18 mouse cellular contexts compared by ENCODE assay signal in genomic region chr4:121020040-121020790, GRCm38 (mm10). TPM values are rescaled to one million over a fixed set of nuclear protein-coding genes. Genes with fewer than 3 reads are reported as not detected.
DNase-seq lines count a peak whose midpoint lies in the region; ATAC-seq and TF ChIP-seq lines count a peak whose summit lies in the region.
"Had no signal": no experiment of that assay in that cellular context is flagged by ENCODE, and none has a peak within 500 bp of the region (broad histone marks: within the 10 kb centered on the region; RNA-seq: fewer than 3 reads in every experiment).

No protein-coding gene starts in this region.

- peaks cover 7% of the 10 kb centered on the region; the same call in 1 of the 2 replicates for H3K4me1 ChIP-seq in kidney, adult 2 months (ENCODE audit: control insufficient read depth, insufficient read depth, low read length)
- H3K4me1 ChIP-seq in kidney, embryonic 16.5 days (ENCODE audit: insufficient read depth, low read length) = peaks cover 13% of the 10 kb centered on the region
- H3K4me1 ChIP-seq in olfactory bulb, adult 2 months (ENCODE audit: control insufficient read depth, insufficient read depth, low read length) = peaks cover 13% of the 10 kb centered on the region
- H3K4me1 ChIP-seq in forebrain, postnatal 0 days (ENCODE audit: insufficient read depth) = 0 out of 2 replicates have a peak, but pooled peaks cover 3% of the 10 kb centered on the region
- H3K4me1 ChIP-seq in forebrain, embryonic 16.5 days (replicated peaks; ENCODE audit: control insufficient read depth, insufficient read depth, low read length) = peaks cover 8% of the 10 kb centered on the region

- no peaks in the 10 kb centered on the region for H3K27me3 ChIP-seq in kidney, adult 2 months (replicated peaks; ENCODE audit: control insufficient read depth, insufficient read depth, low read length)
- H3K27me3 ChIP-seq in kidney, embryonic 16.5 days (ENCODE audit: insufficient read depth, low read length) = no peaks in the 10 kb centered on the region
- no peaks in the 10 kb centered on the region for H3K27me3 ChIP-seq in forebrain, postnatal 0 days (ENCODE audit: insufficient read depth, low read length)
- H3K27me3 ChIP-seq in forebrain, embryonic 16.5 days (replicated peaks; ENCODE audit: control insufficient read depth, insufficient read depth, low read length) = no peaks in the 10 kb centered on the region
- H3K27me3 ChIP-seq: embryonic facial prominence, embryonic 15.5 days; heart, embryonic 13.5 days had no signal

- no peak overlapping the region for H3K9ac ChIP-seq in kidney, embryonic 16.5 days (replicated peaks; ENCODE audit: low read length)
- no peak overlapping the region for H3K9ac ChIP-seq in forebrain, postnatal 0 days
- H3K9ac ChIP-seq in forebrain, embryonic 16.5 days (replicated peaks; ENCODE audit: low read depth, low read length) = no peak overlapping the region
- H3K9ac ChIP-seq: embryonic facial prominence, embryonic 15.5 days; heart, embryonic 13.5 days had no signal

- H3K4me2 ChIP-seq in kidney, embryonic 16.5 days (replicated peaks; ENCODE audit: low read depth, low read length) = no peak overlapping the region
- H3K4me2 ChIP-seq in forebrain, postnatal 0 days (ENCODE audit: low read depth) = no peak overlapping the region
- H3K4me2 ChIP-seq in forebrain, embryonic 16.5 days (ENCODE audit: low read length) = no peak overlapping the region
- H3K4me2 ChIP-seq: embryonic facial prominence, embryonic 15.5 days; heart, embryonic 13.5 days; liver, embryonic 11.5 days had no signal

- DNase-seq in kidney, adult 2 months = peak; percentile 52
- peak; percentile 78 for DNase-seq in 3T3-L1 (ENCODE audit: low read depth, low spot score)
- DNase-seq in MN1 (ENCODE audit: low spot score) = peak; percentile 28
- no peak for DNase-seq in forebrain, postnatal 0 days
- DNase-seq: cerebellum, adult 18-20 months; spleen, adult 18-20 months had no signal

- TF ChIP-seq CTCF in kidney, adult 2 months (conservative IDR thresholded peaks at IDR 0.05; ENCODE audit: insufficient read depth, insufficient read length, low read depth, low read length) = no peak
- TF ChIP-seq CTCF in olfactory bulb, adult 2 months (IDR thresholded peaks at IDR 0.05; ENCODE audit: insufficient read depth, low read depth, low read length) = no peak
- TF ChIP-seq CTCF in forebrain, postnatal 0 days (IDR thresholded peaks at IDR 0.05; ENCODE audit: low read depth) = no peak

- H3K9me3 ChIP-seq in kidney, embryonic 16.5 days (ENCODE audit: low read length) = no peaks in the 10 kb centered on the region
- H3K9me3 ChIP-seq in forebrain, postnatal 0 days (ENCODE audit: low read length) = no peaks in the 10 kb centered on the region
- no peaks in the 10 kb centered on the region for H3K9me3 ChIP-seq in forebrain, embryonic 16.5 days (ENCODE audit: control insufficient read depth, low read length)
- H3K9me3 ChIP-seq: embryonic facial prominence, embryonic 15.5 days; heart, embryonic 13.5 days; megakaryocyte, embryonic 14.5 days had no signal

- H3K4me3 ChIP-seq in kidney, adult 2 months (ENCODE audit: insufficient read depth, low read depth, low read length) = no peak overlapping the region
- no peak overlapping the region for H3K4me3 ChIP-seq in kidney, embryonic 16.5 days (ENCODE audit: low read length)
- H3K4me3 ChIP-seq in olfactory bulb, adult 2 months (ENCODE audit: insufficient read depth, low read depth, low read length) = no peak overlapping the region
- no peak overlapping the region for H3K4me3 ChIP-seq in forebrain, postnatal 0 days (ENCODE audit: low read depth, low read length)
- no peak overlapping the region for H3K4me3 ChIP-seq in forebrain, embryonic 16.5 days (replicated peaks; ENCODE audit: low read length)
- H3K4me3 ChIP-seq: embryonic facial prominence, embryonic 15.5 days; heart, embryonic 13.5 days; layer of hippocampus, adult 2 months; megakaryocyte, embryonic 14.5 days had no signal

- H3K36me3 ChIP-seq in kidney, adult 2 months (ENCODE audit: control insufficient read depth, insufficient read depth, low read length) = no peaks in the 10 kb centered on the region
- no peaks in the 10 kb centered on the region for H3K36me3 ChIP-seq in kidney, embryonic 16.5 days (ENCODE audit: insufficient read depth, low read length)
- no peaks in the 10 kb centered on the region for H3K36me3 ChIP-seq in forebrain, postnatal 0 days (ENCODE audit: insufficient read depth)
- no peaks in the 10 kb centered on the region for H3K36me3 ChIP-seq in forebrain, embryonic 16.5 days (ENCODE audit: control insufficient read depth, insufficient read depth)
- H3K36me3 ChIP-seq: embryonic facial prominence, embryonic 15.5 days; heart, embryonic 13.5 days had no signal

- no peak overlapping the region for H3K27ac ChIP-seq in kidney, adult 2 months (ENCODE audit: insufficient read depth, low read depth, low read length)
- no peak overlapping the region for H3K27ac ChIP-seq in kidney, embryonic 16.5 days (ENCODE audit: low read length)
- peak overlapping the region; percentile 34 for H3K27ac ChIP-seq in olfactory bulb, adult 2 months (ENCODE audit: insufficient read depth, low read depth, low read length)
- no peak overlapping the region for H3K27ac ChIP-seq in forebrain, postnatal 0 days (ENCODE audit: low read depth, low read length)
- H3K27ac ChIP-seq in forebrain, embryonic 16.5 days (ENCODE audit: low read length) = no peak overlapping the region
- H3K27ac ChIP-seq: embryonic facial prominence, embryonic 15.5 days; heart, embryonic 13.5 days; layer of hippocampus, adult 2 months had no signal

- WGBS in kidney, adult 2 months = 59% methylated on average over 10 of the region's 10 CpGs
- WGBS in kidney, embryonic 16.5 days = 67% methylated on average over 10 of the region's 10 CpGs
- WGBS in olfactory bulb, adult 2 months = 22% methylated on average over 10 of the region's 10 CpGs
- 51% methylated on average over 10 of the region's 10 CpGs for WGBS in forebrain, postnatal 0 days
- 49% methylated on average over 10 of the region's 10 CpGs for WGBS in forebrain, embryonic 16.5 days

- no peak for TF ChIP-seq POLR2A in kidney, adult 2 months (IDR thresholded peaks at IDR 0.05; ENCODE audit: low read depth, low read length)
- no peak for TF ChIP-seq POLR2A in olfactory bulb, adult 2 months (IDR thresholded peaks at IDR 0.05; ENCODE audit: insufficient read depth, low read depth, low read length)

- ATAC-seq in kidney, embryonic 16.5 days (ENCODE audit: low FRiP score, low TSS enrichment) = no peak
- ATAC-seq in forebrain, postnatal 0 days = no peak
- ATAC-seq in forebrain, embryonic 16.5 days = no peak
- ATAC-seq: forebrain, embryonic 14.5 days; lung, postnatal 0 days had no signal

RNA-seq across cellular contexts. Expression of gene Smap2, which starts 3.2 kb away (rescaled TPM):
- polyA plus RNA-seq in kidney, adult 2 months (2012; rRNA removed) = 20.5 and 27.3 TPM in 2 replicates
- polyA plus RNA-seq in kidney, embryonic 16.5 days (2015; fragmentation: Nextera tagmentation; extraction: Ambion mirVana) = 12.9 and 15.0 TPM in 2 replicates
- polyA plus RNA-seq in olfactory bulb, adult 2 months (2012; ENCODE audit: insufficient read depth, insufficient read length, low replicate concordance, missing spikeins) = not detected in 2 replicates
- total RNA-seq in forebrain, postnatal 0 days (2014; rRNA removed) = 86.8 and 92.0 TPM in 2 replicates
- polyA plus RNA-seq in forebrain, postnatal 0 days (2015; fragmentation: Nextera tagmentation; extraction: Ambion mirVana) = 41.3 and 49.7 TPM in 2 replicates
- 34.4 and 36.8 TPM in 2 replicates for polyA plus RNA-seq in forebrain, embryonic 16.5 days (2015; fragmentation: Nextera tagmentation; extraction: Ambion mirVana)

RNA-seq across cellular contexts. Expression of gene Col9a2, which starts 19.0 kb away (rescaled TPM):
- not detected in 2 replicates for polyA plus RNA-seq in kidney, adult 2 months (2012; rRNA removed)
- polyA plus RNA-seq in kidney, embryonic 16.5 days (2015; fragmentation: Nextera tagmentation; extraction: Ambion mirVana) = 3.3 and 4.9 TPM in 2 replicates
- polyA plus RNA-seq in olfactory bulb, adult 2 months (2012; ENCODE audit: insufficient read depth, insufficient read length, low replicate concordance, missing spikeins) = not detected in 2 replicates
- 28.1 and 29.8 TPM in 2 replicates for total RNA-seq in forebrain, postnatal 0 days (2014; rRNA removed)
- polyA plus RNA-seq in forebrain, postnatal 0 days (2015; fragmentation: Nextera tagmentation; extraction: Ambion mirVana) = 8.2 and 9.1 TPM in 2 replicates
- polyA plus RNA-seq in forebrain, embryonic 16.5 days (2015; fragmentation: Nextera tagmentation; extraction: Ambion mirVana) = 4.6 and 5.5 TPM in 2 replicates
- total RNA-seq: common myeloid progenitor, adult 5-6 weeks; hematopoietic stem cell, adult 5-6 weeks had no signal
